Mouse (Mus musculus) liver, postnatal 0 days (tissue): ENCODE results near the gene Fxyd7.

Experiments
- CTCF ChIP-seq: sonication (generic); IDR thresholded peaks from 2 replicates; pipeline ENCODE4 v1.5.1; 2016; ENCODE audit warnings: antibody characterized with exemption, low read depth
- EP300 ChIP-seq: IDR thresholded peaks from 2 replicates; pipeline ENCODE4 v1.6.1; 2016; ENCODE audit warnings: antibody characterized with exemption, low read depth, mild to moderate bottlenecking

GRCm38 (mm10) chr7:31054661-31055320 lies 3.5 kb upstream of the Fxyd7 start:
- TF ChIP-seq CTCF (no peak), EP300 (no peak)
